In the genomic region with DNA sequence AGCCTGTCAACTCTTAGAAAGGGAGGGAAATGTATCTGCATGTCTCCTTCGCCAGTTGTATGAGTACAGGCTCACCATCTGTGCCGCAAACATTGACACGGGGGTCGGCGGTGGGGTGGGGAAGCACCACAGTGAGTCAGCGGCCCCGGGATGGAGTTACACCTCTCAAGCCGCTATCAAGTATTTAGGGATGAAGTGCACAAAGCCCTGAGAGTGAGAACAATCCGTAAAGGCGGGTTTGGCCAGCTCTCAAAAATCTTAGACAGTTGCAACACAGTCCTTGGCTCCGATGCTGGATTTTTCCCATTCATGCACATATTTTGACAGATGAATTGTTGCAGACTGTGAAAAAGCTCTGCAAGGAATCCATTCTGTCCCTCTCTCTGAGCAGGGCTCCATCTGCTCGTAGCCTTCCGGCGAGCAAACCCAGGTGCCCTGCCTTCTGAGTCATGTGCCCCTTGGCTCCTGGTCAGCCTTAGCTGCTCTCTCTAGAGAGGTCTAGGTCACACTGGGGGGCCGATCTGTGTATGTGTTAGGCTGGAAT, we compare ENCODE assay signal across 8 mouse cellular contexts.
A peak's percentile ranks its signal among the peaks of the same experiment; 100 is the strongest.
DNase-seq lines count a peak whose midpoint lies in the region; ATAC-seq and TF ChIP-seq lines count a peak whose summit lies in the region.

No protein-coding gene starts in this region.

- no peaks in the 10 kb centered on the region for H3K4me1 ChIP-seq in intestine, postnatal 0 days (replicated peaks; ENCODE audit: control insufficient read depth, insufficient read depth, low read length)
- H3K4me1 ChIP-seq in midbrain, embryonic 16.5 days (ENCODE audit: control insufficient read depth, insufficient read depth, low read length) = no peaks in the 10 kb centered on the region

- H3K9me3 ChIP-seq in intestine, postnatal 0 days (ENCODE audit: control insufficient read depth) = no peaks in the 10 kb centered on the region
- H3K9me3 ChIP-seq in midbrain, embryonic 16.5 days (replicated peaks; ENCODE audit: control insufficient read depth, low read length, poor library complexity, severe bottlenecking) = no peaks in the 10 kb centered on the region

- TF ChIP-seq CTCF in intestine, postnatal 0 days (IDR thresholded peaks at IDR 0.05; ENCODE audit: low read depth) = no peak

- WGBS in intestine, postnatal 0 days = 26% methylated on average over 15 of the region's 15 CpGs
- 10% methylated on average over 15 of the region's 15 CpGs for WGBS in midbrain, embryonic 16.5 days

- no peak overlapping the region for H3K4me3 ChIP-seq in intestine, postnatal 0 days (ENCODE audit: low read depth, low read length)
- H3K4me3 ChIP-seq in midbrain, embryonic 16.5 days (ENCODE audit: low read depth, low read length) = no peak overlapping the region

- no peak overlapping the region for H3K9ac ChIP-seq in intestine, postnatal 0 days (ENCODE audit: low read depth, low read length)
- no peak overlapping the region for H3K9ac ChIP-seq in midbrain, embryonic 16.5 days (ENCODE audit: low read depth, low read length)

- peak; percentile 68 for DNase-seq in adrenal gland, adult 8-10 months
- DNase-seq in embryo, embryonic 9.5 days (ENCODE audit: extremely low spot score) = peak; percentile 23
- DNase-seq in gastrocnemius, postnatal 25 days = peak; percentile 74
- DNase-seq in left cerebral cortex, adult 9 months (ENCODE audit: low spot score in 2 of 2) = peak; percentile 35 to 82
- peak; percentile 24 for DNase-seq in urinary bladder, adult 2 months (ENCODE audit: low spot score)

- H3K36me3 ChIP-seq in intestine, postnatal 0 days (ENCODE audit: control insufficient read depth, insufficient read depth) = no peaks in the 10 kb centered on the region
- H3K36me3 ChIP-seq in midbrain, embryonic 16.5 days (ENCODE audit: control insufficient read depth, insufficient read depth, low read length) = no peaks in the 10 kb centered on the region

- no peak for ATAC-seq in intestine, postnatal 0 days
- ATAC-seq in midbrain, embryonic 16.5 days = peak; percentile 56; the same call in 1 of the 2 replicates
- no peak for ATAC-seq in inflammation-experienced regulatory T-cells, adult 6 months

- no peak overlapping the region for H3K27ac ChIP-seq in intestine, postnatal 0 days (ENCODE audit: low read depth, low read length)
- no peak overlapping the region for H3K27ac ChIP-seq in midbrain, embryonic 16.5 days (ENCODE audit: low read length)

- H3K4me2 ChIP-seq in intestine, postnatal 0 days (replicated peaks; ENCODE audit: low read depth) = peak overlapping the region; percentile 37; the same call in 1 of the 2 replicates
- peak overlapping the region; percentile 36 for H3K4me2 ChIP-seq in midbrain, embryonic 16.5 days (ENCODE audit: low read length)

- H3K27me3 ChIP-seq in intestine, postnatal 0 days (replicated peaks; ENCODE audit: control insufficient read depth, insufficient read depth, low read length) = no peaks in the 10 kb centered on the region
- H3K27me3 ChIP-seq in midbrain, embryonic 16.5 days (ENCODE audit: control insufficient read depth, insufficient read depth, low read depth, low read length) = no peaks in the 10 kb centered on the region

Comparison
In these comparisons a context has a peak if more than half of its experiments do, and no peak if none do; other contexts are left out.
1. DNase-seq: peak in every context shown above with its lines; median percentile 74 in gastrocnemius, postnatal 25 days; 68 in adrenal gland, adult 8-10 months; 58 in left cerebral cortex, adult 9 months; 24 in urinary bladder, adult 2 months; 23 in embryo, embryonic 9.5 days.